Mouse (Mus musculus): Measurements from ENCODE around the gene Tapbp. TPM values are rescaled to one million over a fixed set of nuclear protein-coding genes. Genes with fewer than 3 reads are reported as not detected.

Tapbp gene
- polyA plus RNA-seq, 1 experiment from 2014 or later = 64.3 TPM

DNA sequence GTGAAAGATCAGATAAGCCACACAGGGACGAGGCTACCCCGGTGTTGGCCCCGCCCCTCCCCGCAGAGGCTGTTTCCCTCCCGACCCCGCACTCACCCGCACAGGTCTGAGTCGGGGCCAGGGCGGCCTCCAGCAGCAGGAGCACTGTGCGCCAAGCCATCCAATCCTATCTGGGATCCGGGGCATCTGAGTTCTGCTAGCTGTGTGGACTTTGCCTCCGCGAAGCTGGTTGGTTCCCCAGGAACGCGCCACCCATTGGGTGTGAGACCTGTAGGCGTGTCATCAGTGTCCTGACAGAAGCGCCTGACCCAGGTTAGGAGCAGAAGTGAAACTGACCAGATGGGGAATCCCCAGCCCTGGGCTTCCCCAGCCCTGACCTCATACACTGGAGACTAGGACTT, 62.9 kb downstream of the Tapbp start:
- H3K4me1 ChIP-seq (ENCODE audit: control insufficient read depth, insufficient read depth, low read length) = peaks cover 16% of the 10 kb centered on the region
- under 1% methylated on average over 17 of the region's 17 CpGs for WGBS
- no peaks in the 10 kb centered on the region for H3K36me3 ChIP-seq (ENCODE audit: control insufficient read depth, insufficient read depth)
- no peaks in the 10 kb centered on the region for H3K9me3 ChIP-seq (replicated peaks; ENCODE audit: control insufficient read depth, low read length)
- 0 out of 2 replicates have a peak, but pooled peaks have one; percentile 10 for ATAC-seq (replicated peaks; ENCODE audit: extremely low read depth, insufficient read depth, low FRiP score)
- peak overlapping the region; percentile 52 for H3K4me3 ChIP-seq (ENCODE audit: low read length)
- H3K4me2 ChIP-seq (ENCODE audit: low read depth, low read length) = peak overlapping the region; percentile 64
- no peak overlapping the region for H3K27ac ChIP-seq (ENCODE audit: low read length)
- peak overlapping the region; percentile 34 for H3K9ac ChIP-seq (ENCODE audit: low read length)
- H3K27me3 ChIP-seq (ENCODE audit: control insufficient read depth, insufficient read depth, low read length) = peaks cover 38% of the 10 kb centered on the region

Small RNA genes lying within 50 kb of the gene (microRNA-seq; reads per million reads assigned to microRNA genes)
- not detected for gene Gm27740

Other genes starting within 250 kb of the Tapbp start
- gene Hnrnpm, start 229.0 kb upstream of the Tapbp start, polyA plus RNA-seq (2015; fragmentation: Nextera tagmentation; extraction: Ambion mirVana) = 192 and 225 TPM in 2 replicates
- gene March2, start 197.2 kb upstream of the Tapbp start, polyA plus RNA-seq (2015; fragmentation: Nextera tagmentation; extraction: Ambion mirVana) = 96.0 and 100 TPM in 2 replicates
- gene Rab11b, start 155.4 kb upstream of the Tapbp start, polyA plus RNA-seq (2015; fragmentation: Nextera tagmentation; extraction: Ambion mirVana) = 278 and 304 TPM in 2 replicates
- 16.4 and 20.5 TPM in 2 replicates for gene Angptl4, start 134.1 kb upstream of the Tapbp start, polyA plus RNA-seq (2015; fragmentation: Nextera tagmentation; extraction: Ambion mirVana)
- gene Kank3, start 105.4 kb upstream of the Tapbp start, polyA plus RNA-seq (2015; fragmentation: Nextera tagmentation; extraction: Ambion mirVana) = 48.5 and 58.7 TPM in 2 replicates
- gene Rps28, start 91.3 kb upstream of the Tapbp start, polyA plus RNA-seq (2015; fragmentation: Nextera tagmentation; extraction: Ambion mirVana) = 388 and 436 TPM in 2 replicates
- 535 and 549 TPM in 2 replicates for gene Ndufa7, start 91.3 kb upstream of the Tapbp start, polyA plus RNA-seq (2015; fragmentation: Nextera tagmentation; extraction: Ambion mirVana)
- 37.6 and 41.9 TPM in 2 replicates for gene Cd320, start 72.8 kb upstream of the Tapbp start, polyA plus RNA-seq (2015; fragmentation: Nextera tagmentation; extraction: Ambion mirVana)
- not detected in 2 replicates for gene Gm7029, start 42.1 kb upstream of the Tapbp start, polyA plus RNA-seq (2015; fragmentation: Nextera tagmentation; extraction: Ambion mirVana)
- gene Kifc1, start 25.2 kb upstream of the Tapbp start, polyA plus RNA-seq (2015; fragmentation: Nextera tagmentation; extraction: Ambion mirVana) = 7.8 and 8.3 TPM in 2 replicates
- 0.30 TPM in 1 of 2 replicates, not detected in the other for gene Platr17, start 10.8 kb upstream of the Tapbp start, polyA plus RNA-seq (2015; fragmentation: Nextera tagmentation; extraction: Ambion mirVana)
- gene Daxx, start 6.5 kb upstream of the Tapbp start, polyA plus RNA-seq (2015; fragmentation: Nextera tagmentation; extraction: Ambion mirVana) = 34.8 and 39.4 TPM in 2 replicates
- gene Zbtb22, start within 50 bp of the Tapbp start, polyA plus RNA-seq (2015; fragmentation: Nextera tagmentation; extraction: Ambion mirVana) = 12.8 and 14.0 TPM in 2 replicates
- gene Rgl2, start 13.6 kb downstream of the Tapbp start, polyA plus RNA-seq (2015; fragmentation: Nextera tagmentation; extraction: Ambion mirVana) = 40.8 and 42.9 TPM in 2 replicates
- gene Pfdn6, start 24.4 kb downstream of the Tapbp start, polyA plus RNA-seq (2015; fragmentation: Nextera tagmentation; extraction: Ambion mirVana) = 125 and 133 TPM in 2 replicates
- gene Wdr46, start 24.8 kb downstream of the Tapbp start, polyA plus RNA-seq (2015; fragmentation: Nextera tagmentation; extraction: Ambion mirVana) = 19.3 and 20.5 TPM in 2 replicates
- 5.7 and 5.8 TPM in 2 replicates for gene B3galt4, start 35.6 kb downstream of the Tapbp start, polyA plus RNA-seq (2015; fragmentation: Nextera tagmentation; extraction: Ambion mirVana)
- 39.7 and 42.5 TPM in 2 replicates for gene Vps52, start 39.9 kb downstream of the Tapbp start, polyA plus RNA-seq (2015; fragmentation: Nextera tagmentation; extraction: Ambion mirVana)
- gene Rps18, start 40.1 kb downstream of the Tapbp start, polyA plus RNA-seq (2015; fragmentation: Nextera tagmentation; extraction: Ambion mirVana) = 873 and 901 TPM in 2 replicates
- gene H2-K1, start 84.4 kb downstream of the Tapbp start, polyA plus RNA-seq (2015; fragmentation: Nextera tagmentation; extraction: Ambion mirVana) = 66.0 and 100 TPM in 2 replicates
- gene Ring1, start 108.8 kb downstream of the Tapbp start, polyA plus RNA-seq (2015; fragmentation: Nextera tagmentation; extraction: Ambion mirVana) = 13.0 and 13.7 TPM in 2 replicates
- gene H2-Ke6, start 112.2 kb downstream of the Tapbp start, polyA plus RNA-seq (2015; fragmentation: Nextera tagmentation; extraction: Ambion mirVana) = 53.0 and 59.1 TPM in 2 replicates
- 108 and 119 TPM in 2 replicates for gene Slc39a7, start 115.8 kb downstream of the Tapbp start, polyA plus RNA-seq (2015; fragmentation: Nextera tagmentation; extraction: Ambion mirVana)
- 33.7 and 34.5 TPM in 2 replicates for gene Rxrb, start 115.9 kb downstream of the Tapbp start, polyA plus RNA-seq (2015; fragmentation: Nextera tagmentation; extraction: Ambion mirVana)
- 1.1 and 1.2 TPM in 2 replicates for gene Col11a2, start 123.5 kb downstream of the Tapbp start, polyA plus RNA-seq (2015; fragmentation: Nextera tagmentation; extraction: Ambion mirVana)
- 0.97 and 3.1 TPM in 2 replicates for gene H2-Oa, start 176.4 kb downstream of the Tapbp start, polyA plus RNA-seq (2015; fragmentation: Nextera tagmentation; extraction: Ambion mirVana)
- gene H2-DMa, start 203.6 kb downstream of the Tapbp start, polyA plus RNA-seq (2015; fragmentation: Nextera tagmentation; extraction: Ambion mirVana) = 10.9 and 13.8 TPM in 2 replicates
- 69.4 and 71.9 TPM in 2 replicates for gene Brd2, start 206.7 kb downstream of the Tapbp start, polyA plus RNA-seq (2015; fragmentation: Nextera tagmentation; extraction: Ambion mirVana)
- gene H2-DMb2, start 227.4 kb downstream of the Tapbp start, polyA plus RNA-seq (2015; fragmentation: Nextera tagmentation; extraction: Ambion mirVana) = 2.5 and 6.1 TPM in 2 replicates
- 2.3 and 4.0 TPM in 2 replicates for gene H2-DMb1, start 237.2 kb downstream of the Tapbp start, polyA plus RNA-seq (2015; fragmentation: Nextera tagmentation; extraction: Ambion mirVana)

Measured in heart, embryonic 16.5 days (tissue).